Mouse (Mus musculus) neural tube, embryonic 13.5 days (tissue): ENCODE measurements around the gene Rnf223. TPM values are rescaled to one million over a fixed set of nuclear protein-coding genes. Genes with fewer than 3 reads are reported as not detected.
A peak's percentile ranks its signal among the peaks of the same experiment; 100 is the strongest.

ENCODE experiments used
- ATAC-seq: fragments of 200-750 bp; cut with Nextera tagmentation; 2 replicates; pipeline ENCODE4 v1.8.0; 2017; ENCODE audit warnings: low read depth, mild to moderate bottlenecking, moderate TSS enrichment, moderate library complexity
- H3K27ac ChIP-seq: fragments of 300-500 bp; sonication (generic); replicated peaks from 2 replicates; pipeline ENCODE4 v1.5.1; 2015; ENCODE audit warnings: moderate library complexity, mild to moderate bottlenecking, inconsistent platforms
- H3K27me3 ChIP-seq: fragments of 300-500 bp; sonication (generic); 2 replicates; pipeline ENCODE4 v1.6.1; 2015; ENCODE audit warnings: mild to moderate bottlenecking, inconsistent platforms
- H3K36me3 ChIP-seq: fragments of 300-500 bp; sonication (generic); 2 replicates; pipeline ENCODE4 v1.6.1; 2015; ENCODE audit warnings: mild to moderate bottlenecking, inconsistent platforms
- H3K4me1 ChIP-seq: fragments of 300-500 bp; sonication (generic); replicated peaks from 2 replicates; pipeline ENCODE4 v1.6.1; 2015; ENCODE audit warnings: inconsistent platforms
- H3K4me2 ChIP-seq: fragments of 300-500 bp; sonication (generic); 2 replicates; pipeline ENCODE4 v1.6.1; 2015; ENCODE audit warnings: inconsistent platforms, mild to moderate bottlenecking, moderate library complexity
- H3K4me3 ChIP-seq: fragments of 300-500 bp; sonication (generic); 2 replicates; pipeline ENCODE4 v1.5.1; 2015; ENCODE audit warnings: mild to moderate bottlenecking, inconsistent platforms
- H3K9ac ChIP-seq: fragments of 300-500 bp; sonication (generic); 2 replicates; pipeline ENCODE4 v1.6.1; 2015; ENCODE audit warnings: moderate library complexity, mild to moderate bottlenecking, inconsistent platforms
- H3K9me3 ChIP-seq: fragments of 300-500 bp; sonication (generic); 2 replicates; pipeline ENCODE4 v1.6.1; 2016; ENCODE audit warnings: inconsistent platforms
- WGBS: fragments of 180-500 bp; shearing (Covaris S2); methylation state at CpG from one replicate; pipeline ENCODE4 v1.1.7; 2015; 5-methylcytosine and 5-hydroxymethylcytosine counted together
- polyA plus RNA-seq: library from polyadenylated mRNA; unstranded; fragments of >200 nt; fragmentation: Nextera tagmentation; extraction: Ambion mirVana; gene quantifications from 2 replicates; pipeline ENCODE4 v1.2.1, GENCODE M21; 2015

The Rnf223 gene
- polyA plus RNA-seq, 1 experiment from 2014 or later = 0.66 TPM

DNA sequence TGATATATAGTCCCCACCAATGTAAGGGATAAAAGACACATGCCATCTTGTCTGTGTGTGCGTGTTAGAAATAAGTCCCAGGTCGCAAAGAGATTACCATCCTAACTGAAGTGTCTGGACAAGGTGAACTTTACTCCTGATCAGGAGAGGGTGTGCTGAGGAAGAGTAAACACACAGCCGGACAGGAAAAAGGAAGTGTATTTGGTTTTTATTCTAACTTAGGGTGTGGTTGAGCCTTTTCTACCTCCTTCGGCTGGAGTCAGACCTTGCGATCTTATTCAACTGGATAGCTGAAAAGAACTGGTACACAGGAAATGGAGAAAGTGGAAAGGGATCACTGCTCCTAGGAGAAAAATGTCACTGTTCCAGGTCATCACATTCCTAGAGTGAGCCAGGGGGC lies 29.8 kb upstream of the Rnf223 start:
- no peak for ATAC-seq
- no peak overlapping the region for H3K4me3 ChIP-seq
- H3K4me1 ChIP-seq = no peaks in the 10 kb centered on the region
- H3K27me3 ChIP-seq = no peaks in the 10 kb centered on the region; the same call in 1 of the 2 replicates
- H3K9me3 ChIP-seq = no peaks in the 10 kb centered on the region
- no peaks in the 10 kb centered on the region for H3K36me3 ChIP-seq
- no peak overlapping the region for H3K4me2 ChIP-seq
- 90% methylated on average over 5 of the region's 5 CpGs for WGBS
- H3K27ac ChIP-seq = no peak overlapping the region
- H3K9ac ChIP-seq = no peak overlapping the region

DNA sequence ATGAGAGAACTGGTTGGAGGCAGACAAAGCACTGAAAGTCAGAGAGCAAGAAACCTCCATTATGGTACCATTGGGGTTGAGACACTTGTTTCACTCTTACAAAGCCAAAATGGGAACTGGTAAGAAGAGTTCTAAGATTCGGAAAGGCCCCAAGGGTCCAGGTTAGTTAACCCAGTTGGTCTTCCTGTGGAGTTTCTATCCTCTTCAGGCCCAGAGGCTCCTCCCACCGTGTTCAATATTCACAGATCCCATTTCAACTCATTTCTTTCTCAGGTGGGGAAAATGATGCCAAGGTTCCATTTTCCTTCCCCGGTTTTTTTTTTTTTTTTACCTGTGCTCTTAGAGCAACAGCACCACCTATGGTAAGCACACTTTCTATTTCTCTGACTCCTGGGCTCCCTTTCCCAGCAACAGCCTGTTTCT lies 28.8 kb upstream of the Rnf223 start:
- no peak overlapping the region for H3K27ac ChIP-seq
- H3K27me3 ChIP-seq = no peaks in the 10 kb centered on the region; the same call in 1 of the 2 replicates
- no peaks in the 10 kb centered on the region for H3K9me3 ChIP-seq
- 44% methylated on average over 3 of the region's 3 CpGs for WGBS
- no peak overlapping the region for H3K4me3 ChIP-seq
- no peak overlapping the region for H3K9ac ChIP-seq
- H3K4me1 ChIP-seq = no peaks in the 10 kb centered on the region
- no peaks in the 10 kb centered on the region for H3K36me3 ChIP-seq
- ATAC-seq = no peak
- no peak overlapping the region for H3K4me2 ChIP-seq

DNA sequence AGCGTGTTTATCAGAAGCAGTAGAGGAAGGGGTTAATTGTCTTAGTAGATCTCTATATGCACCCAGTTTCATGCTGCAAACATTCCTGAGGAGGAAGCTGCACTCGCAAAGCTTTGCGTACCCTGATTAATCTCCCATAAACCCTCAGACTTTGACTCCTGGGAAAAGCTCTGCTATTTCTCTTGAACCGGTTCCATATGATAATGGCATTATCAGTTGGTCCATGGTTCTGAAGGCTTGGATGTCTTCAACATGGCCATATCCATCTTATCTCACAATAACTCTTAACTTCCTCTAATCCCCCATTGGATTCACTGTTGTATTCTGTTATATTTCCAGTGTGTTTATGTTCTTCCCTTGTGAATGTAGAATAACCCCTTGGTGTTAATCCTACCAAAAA lies 27.0 kb upstream of the Rnf223 start:
- Histone ChIP-seq H3K9ac (no peak overlapping the region), H3K27me3 (no peaks in the 10 kb centered on the region; the same call in 1 of the 2 replicates), H3K36me3 (no peaks in the 10 kb centered on the region), H3K9me3 (no peaks in the 10 kb centered on the region), H3K4me2 (no peak overlapping the region), H3K4me1 (no peaks in the 10 kb centered on the region), H3K4me3 (no peak overlapping the region), H3K27ac (no peak overlapping the region)
- WGBS = 91% methylated on average over 4 of the region's 4 CpGs
- no peak for ATAC-seq

GRCm38 (mm10) chr4:156108606-156109546 lies 21.4 kb upstream of the Rnf223 start:
- Histone ChIP-seq H3K9ac (peak overlapping the region; percentile 75), H3K27ac (peak overlapping the region; percentile 85), H3K9me3 (no peaks in the 10 kb centered on the region), H3K4me2 (peak overlapping the region; percentile 71), H3K27me3 (no peaks in the 10 kb centered on the region), H3K4me1 (peaks cover 11% of the 10 kb centered on the region), H3K36me3 (no peaks in the 10 kb centered on the region), H3K4me3 (peak overlapping the region; percentile 80)
- peak; percentile 57 for ATAC-seq
- 28% methylated on average over 13 of the region's 13 CpGs for WGBS

GRCm38 (mm10) chr4:156109570-156110331 lies 20.6 kb upstream of the Rnf223 start, which contains the start of gene 9430015G10Rik:
Gene 9430015G10Rik, plus strand, starts transcription at chr4:156109982.
- WGBS = under 1% methylated on average over 60 of the region's 60 CpGs
- ATAC-seq = peak; percentile 99
- Histone ChIP-seq H3K9ac (peak within 1 kb of the TSS; percentile 89), H3K9me3 (no peaks in the 10 kb centered on the region), H3K4me3 (peak within 1 kb of the TSS; percentile 80), H3K4me1 (peaks cover 11% of the 10 kb centered on the region), H3K27ac (peak within 1 kb of the TSS; percentile 89), H3K36me3 (no peaks in the 10 kb centered on the region), H3K27me3 (no peaks in the 10 kb centered on the region), H3K4me2 (peak within 1 kb of the TSS; percentile 74)

- H3K9ac ChIP-seq = no peak overlapping the region
- H3K4me3 ChIP-seq = no peak overlapping the region
- H3K36me3 ChIP-seq = peaks cover 88% of the 10 kb centered on the region
- H3K9me3 ChIP-seq = no peaks in the 10 kb centered on the region
- H3K4me1 ChIP-seq = no peaks in the 10 kb centered on the region
- WGBS = 97% methylated on average over 7 of the region's 7 CpGs
- H3K4me2 ChIP-seq = no peak overlapping the region
- H3K27me3 ChIP-seq = no peaks in the 10 kb centered on the region
- ATAC-seq = no peak
- H3K27ac ChIP-seq = no peak overlapping the region
Observed at GRCm38 (mm10) chr4:156124077-156124476, 6.2 kb upstream of the Rnf223 start.

- H3K4me1 ChIP-seq = no peaks in the 10 kb centered on the region
- H3K27me3 ChIP-seq = no peaks in the 10 kb centered on the region
- no peak overlapping the region for H3K4me2 ChIP-seq
- H3K36me3 ChIP-seq = peaks cover 75% of the 10 kb centered on the region
- no peak overlapping the region for H3K9ac ChIP-seq
- H3K4me3 ChIP-seq = no peak overlapping the region
- H3K9me3 ChIP-seq = no peaks in the 10 kb centered on the region
- no peak overlapping the region for H3K27ac ChIP-seq
- ATAC-seq = no peak
- 95% methylated on average over 6 of the region's 6 CpGs for WGBS
Observed at GRCm38 (mm10) chr4:156125393-156125792, 4.9 kb upstream of the Rnf223 start.

GRCm38 (mm10) chr4:156126841-156127240 lies 3.5 kb upstream of the Rnf223 start:
- no peak overlapping the region for H3K27ac ChIP-seq
- no peak overlapping the region for H3K4me3 ChIP-seq
- no peaks in the 10 kb centered on the region for H3K9me3 ChIP-seq
- no peaks in the 10 kb centered on the region for H3K4me1 ChIP-seq
- peaks cover 60% of the 10 kb centered on the region for H3K36me3 ChIP-seq
- ATAC-seq = no peak
- H3K27me3 ChIP-seq = no peaks in the 10 kb centered on the region
- no peak overlapping the region for H3K9ac ChIP-seq
- no peak overlapping the region for H3K4me2 ChIP-seq
- WGBS = 90% methylated on average over 7 of the region's 7 CpGs

DNA sequence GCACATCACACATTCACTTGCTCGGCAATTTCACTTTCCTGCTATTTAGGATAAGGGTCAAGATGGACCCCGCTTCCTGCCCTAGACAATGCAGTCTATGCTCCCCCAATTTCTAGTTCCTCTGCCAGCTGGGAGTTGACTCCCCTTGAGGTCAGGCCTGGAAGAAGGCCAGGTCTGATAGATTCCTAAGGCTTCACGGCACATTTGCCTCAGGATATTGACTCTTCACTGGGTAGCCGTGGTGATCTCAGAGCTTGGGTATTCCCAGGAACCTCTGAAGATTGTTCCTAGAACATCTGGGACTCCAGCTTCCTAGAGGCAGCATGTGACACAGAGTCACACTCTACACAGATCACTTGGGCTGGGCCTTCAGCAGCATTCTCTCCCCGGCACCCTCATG lies 1.6 kb upstream of the Rnf223 start:
- Histone ChIP-seq H3K4me2 (no peak overlapping the region), H3K4me1 (no peaks in the 10 kb centered on the region), H3K36me3 (peaks cover 41% of the 10 kb centered on the region), H3K9me3 (no peaks in the 10 kb centered on the region), H3K4me3 (no peak overlapping the region), H3K27ac (no peak overlapping the region), H3K27me3 (no peaks in the 10 kb centered on the region), H3K9ac (no peak overlapping the region)
- ATAC-seq = no peak
- WGBS = 87% methylated on average over 5 of the region's 5 CpGs

- H3K9me3 ChIP-seq = no peaks in the 10 kb centered on the region
- ATAC-seq = no peak
- WGBS = 87% methylated on average over 10 of the region's 10 CpGs
Observed at GRCm38 (mm10) chr4:156130940-156131339, 627 bp downstream of the Rnf223 start.

DNA sequence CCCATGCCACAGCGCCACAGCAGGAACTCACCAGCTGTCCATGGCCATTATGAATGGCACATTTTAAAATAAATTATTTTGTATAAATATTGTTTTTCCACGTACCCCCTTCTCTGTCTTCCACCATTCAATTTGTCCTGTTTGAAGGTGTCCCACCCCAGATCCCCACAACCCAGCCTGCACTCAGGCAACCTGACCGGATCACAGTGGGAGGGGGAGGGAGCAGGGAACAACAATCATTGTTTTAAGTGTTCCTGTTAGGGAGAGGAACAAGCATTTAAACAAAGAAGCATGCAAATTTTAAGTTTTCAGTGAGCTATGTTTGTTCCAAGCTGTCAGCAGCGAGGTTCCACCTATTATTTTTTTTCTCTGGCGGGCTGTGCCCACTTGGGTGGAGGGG lies 3.0 kb downstream of the Rnf223 start:
- Histone ChIP-seq H3K4me1 (no peaks in the 10 kb centered on the region), H3K27me3 (no peaks in the 10 kb centered on the region), H3K36me3 (no peaks in the 10 kb centered on the region), H3K27ac (no peak overlapping the region), H3K9me3 (no peaks in the 10 kb centered on the region), H3K4me3 (no peak overlapping the region), H3K4me2 (no peak overlapping the region), H3K9ac (no peak overlapping the region)
- WGBS = 62% methylated on average over 5 of the region's 5 CpGs
- ATAC-seq = no peak

More at GRCm38 (mm10) chr4:156130940-156131339, 627 bp downstream of the Rnf223 start:
- Histone ChIP-seq H3K4me3 (no peak overlapping the region), H3K27ac (no peak overlapping the region), H3K9ac (no peak overlapping the region), H3K27me3 (no peaks in the 10 kb centered on the region), H3K4me1 (no peaks in the 10 kb centered on the region), H3K36me3 (peaks cover 19% of the 10 kb centered on the region), H3K4me2 (no peak overlapping the region)

GRCm38 (mm10) chr4:156133943-156134605 lies 3.8 kb downstream of the Rnf223 start:
- H3K27me3 ChIP-seq = no peaks in the 10 kb centered on the region
- H3K27ac ChIP-seq = no peak overlapping the region
- 83% methylated on average over 12 of the region's 12 CpGs for WGBS
- no peaks in the 10 kb centered on the region for H3K36me3 ChIP-seq
- H3K4me2 ChIP-seq = no peak overlapping the region
- no peaks in the 10 kb centered on the region for H3K9me3 ChIP-seq
- no peak overlapping the region for H3K9ac ChIP-seq
- ATAC-seq = no peak
- H3K4me3 ChIP-seq = no peak overlapping the region
- no peaks in the 10 kb centered on the region for H3K4me1 ChIP-seq
